In the genomic region with DNA sequence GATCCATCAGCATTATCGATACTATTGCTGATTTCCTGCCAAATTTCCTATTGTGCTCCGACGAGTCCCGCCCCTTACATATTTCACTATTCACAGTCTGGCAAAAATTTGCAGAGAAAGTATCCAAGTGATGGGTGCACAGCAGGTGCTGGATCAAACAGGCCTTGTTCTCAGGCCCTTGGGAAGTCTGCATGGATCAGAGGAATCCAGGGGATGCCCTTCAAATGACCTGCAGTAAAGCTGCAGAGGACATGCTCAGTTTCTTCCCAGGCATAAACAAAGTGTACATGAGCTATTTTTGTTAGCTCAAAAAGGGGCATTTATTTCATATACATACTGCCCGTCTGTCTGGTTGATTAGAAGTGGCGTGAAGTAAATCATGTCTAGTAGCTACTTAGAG, we compare ENCODE assay signal across 21 mouse cellular contexts.
DNase-seq lines count a peak whose midpoint lies in the region; ATAC-seq lines count a peak whose summit lies in the region.
"Had no signal": no experiment of that assay in that cellular context is flagged by ENCODE, and none has a peak within 500 bp of the region (broad histone marks: within the 10 kb centered on the region; RNA-seq: fewer than 3 reads in every experiment).

No protein-coding gene starts in this region.

- H3K9ac ChIP-seq in embryonic facial prominence, embryonic 14.5 days (ENCODE audit: low read depth, low read length): no peak overlapping the region
- no peak overlapping the region for H3K9ac ChIP-seq in neural tube, embryonic 11.5 days (ENCODE audit: low read length)
- H3K9ac ChIP-seq: embryonic facial prominence, embryonic 12.5 days; forebrain, embryonic 12.5 days; forebrain, embryonic 15.5 days; hindbrain, embryonic 12.5 days; hindbrain, embryonic 15.5 days had no signal

- H3K27ac ChIP-seq in embryonic facial prominence, embryonic 14.5 days (replicated peaks; ENCODE audit: low read depth, low read length): no peak overlapping the region
- no peak overlapping the region for H3K27ac ChIP-seq in embryonic facial prominence, embryonic 10.5 days (replicated peaks)
- H3K27ac ChIP-seq in neural tube, embryonic 11.5 days (ENCODE audit: low read depth, low read length): no peak overlapping the region
- H3K27ac ChIP-seq: embryonic facial prominence, embryonic 12.5 days; forebrain, embryonic 12.5 days; forebrain, embryonic 15.5 days; hindbrain, embryonic 12.5 days; hindbrain, embryonic 15.5 days had no signal

- H3K36me3 ChIP-seq in embryonic facial prominence, embryonic 14.5 days (ENCODE audit: control insufficient read depth, insufficient read depth, low read length): no peaks in the 10 kb centered on the region
- no peaks in the 10 kb centered on the region for H3K36me3 ChIP-seq in embryonic facial prominence, embryonic 10.5 days (replicated peaks)
- no peaks in the 10 kb centered on the region for H3K36me3 ChIP-seq in neural tube, embryonic 11.5 days (ENCODE audit: control insufficient read depth, insufficient read depth, low read length)
- H3K36me3 ChIP-seq: embryonic facial prominence, embryonic 12.5 days; forebrain, embryonic 12.5 days; forebrain, embryonic 15.5 days; hindbrain, embryonic 12.5 days; hindbrain, embryonic 15.5 days had no signal

- ATAC-seq in embryonic facial prominence, embryonic 14.5 days (ENCODE audit: low read depth): no peak
- 0 out of 2 replicates have a peak, but pooled peaks have one; percentile 29 for ATAC-seq in neural tube, embryonic 11.5 days (ENCODE audit: insufficient read depth, low FRiP score, low TSS enrichment)
- ATAC-seq: forebrain, embryonic 15.5 days had no signal

- H3K4me3 ChIP-seq in embryonic facial prominence, embryonic 14.5 days (ENCODE audit: low read depth, low read length): no peak overlapping the region
- H3K4me3 ChIP-seq in embryonic facial prominence, embryonic 10.5 days: no peak overlapping the region
- no peak overlapping the region for H3K4me3 ChIP-seq in neural tube, embryonic 11.5 days (ENCODE audit: low read depth, low read length)
- H3K4me3 ChIP-seq: embryonic facial prominence, embryonic 12.5 days; erythroblast, embryonic 14.5 days; forebrain, embryonic 12.5 days; forebrain, embryonic 15.5 days; hindbrain, embryonic 12.5 days; hindbrain, embryonic 15.5 days had no signal

- H3K4me2 ChIP-seq in embryonic facial prominence, embryonic 14.5 days (ENCODE audit: low read depth, low read length): no peak overlapping the region
- no peak overlapping the region for H3K4me2 ChIP-seq in neural tube, embryonic 11.5 days (ENCODE audit: low read depth)
- H3K4me2 ChIP-seq: embryonic facial prominence, embryonic 12.5 days; forebrain, embryonic 12.5 days; forebrain, embryonic 15.5 days; heart, embryonic 11.5 days; hindbrain, embryonic 12.5 days; hindbrain, embryonic 15.5 days had no signal

- no peaks in the 10 kb centered on the region for H3K27me3 ChIP-seq in embryonic facial prominence, embryonic 14.5 days (replicated peaks; ENCODE audit: control insufficient read depth, insufficient read depth, low read length)
- H3K27me3 ChIP-seq in embryonic facial prominence, embryonic 10.5 days (replicated peaks; ENCODE audit: low read depth, poor library complexity, severe bottlenecking): no peaks in the 10 kb centered on the region
- H3K27me3 ChIP-seq in neural tube, embryonic 11.5 days (ENCODE audit: control insufficient read depth, insufficient read depth, low read length): no peaks in the 10 kb centered on the region
- H3K27me3 ChIP-seq: embryonic facial prominence, embryonic 12.5 days; forebrain, embryonic 12.5 days; forebrain, embryonic 15.5 days; hindbrain, embryonic 12.5 days; hindbrain, embryonic 15.5 days had no signal

- H3K4me1 ChIP-seq in embryonic facial prominence, embryonic 14.5 days (ENCODE audit: control insufficient read depth, insufficient read depth, low read length): 0 out of 2 replicates have a peak, but pooled peaks cover 4% of the 10 kb centered on the region
- H3K4me1 ChIP-seq in embryonic facial prominence, embryonic 10.5 days: no peaks in the 10 kb centered on the region
- no peaks in the 10 kb centered on the region for H3K4me1 ChIP-seq in neural tube, embryonic 11.5 days (ENCODE audit: control insufficient read depth, insufficient read depth, low read length)
- H3K4me1 ChIP-seq: embryonic facial prominence, embryonic 12.5 days; forebrain, embryonic 12.5 days; forebrain, embryonic 15.5 days; hindbrain, embryonic 12.5 days; hindbrain, embryonic 15.5 days had no signal

- H3K9me3 ChIP-seq in embryonic facial prominence, embryonic 14.5 days (ENCODE audit: control insufficient read depth, low read length): no peaks in the 10 kb centered on the region
- no peaks in the 10 kb centered on the region for H3K9me3 ChIP-seq in embryonic facial prominence, embryonic 10.5 days
- no peaks in the 10 kb centered on the region for H3K9me3 ChIP-seq in neural tube, embryonic 11.5 days (ENCODE audit: control insufficient read depth, low read length)
- H3K9me3 ChIP-seq: embryonic facial prominence, embryonic 12.5 days; forebrain, embryonic 12.5 days; forebrain, embryonic 15.5 days; hindbrain, embryonic 12.5 days; hindbrain, embryonic 15.5 days had no signal

- peak; percentile 25 for DNase-seq in cerebellum, postnatal 10 days
- DNase-seq in cerebellum, adult 8-10 months: no peak
- peak; percentile 9 for DNase-seq in embryonic facial prominence, embryonic 14.5 days (ENCODE audit: low spot score)
- no peak for DNase-seq in embryonic facial prominence, embryonic 10.5 days (ENCODE audit: low spot score)
- peak; percentile 5 for DNase-seq in ZHBTc4 (ENCODE audit: low read depth, low spot score)
- peak; percentile 21 for DNase-seq in neural tube, embryonic 11.5 days (ENCODE audit: low spot score)
- DNase-seq in frontal cortex, postnatal 14 days (ENCODE audit: low spot score in 2 of 2): no peak
- DNase-seq: adrenal gland, postnatal 10 days; adrenal gland, postnatal 36 days; cerebellum, adult 18-20 months; cerebellum, adult 9-11 months; cerebellum, postnatal 36 days; gastrocnemius, postnatal 10 days; gastrocnemius, postnatal 36 days had no signal

- 73% methylated on average over 6 of the region's 6 CpGs for WGBS in embryonic facial prominence, embryonic 14.5 days
- 85% methylated on average over 6 of the region's 6 CpGs for WGBS in embryonic facial prominence, embryonic 10.5 days
- 62% methylated on average over 6 of the region's 6 CpGs for WGBS in neural tube, embryonic 11.5 days

Comparison
In these comparisons a context has a peak if more than half of its experiments do, and no peak if none do; other contexts are left out.
1. DNase-seq: peak in cerebellum, postnatal 10 days (2 of 2), embryonic facial prominence, embryonic 14.5 days (single experiment), ZHBTc4 (single experiment) and neural tube, embryonic 11.5 days (single experiment); none in cerebellum, adult 8-10 months (single experiment), embryonic facial prominence, embryonic 10.5 days (single experiment) and frontal cortex, postnatal 14 days (0 of 2).